Mouse (Mus musculus) layer of hippocampus, postnatal 36 days (tissue): Measurements from ENCODE around the gene Slc38a9. TPM values are rescaled to one million over a fixed set of nuclear protein-coding genes. Genes with fewer than 3 reads are reported as not detected.
"Not testable (repeated sequence)": the region's sequence is repeated elsewhere in the genome, so short reads cannot be mapped to it uniquely, and the experiment has no call there.

Source experiments
- DNase-seq, 2 experiments: peaks; one replicate each; pipeline ENCODE4 v3.0.0; 2022
- total RNA-seq, 2 experiments: library from RNA; stranded (reverse); gene quantifications; 2 replicates each; pipeline ENCODE4 v1.2.3; 2021

Slc38a9 gene
- total RNA-seq, 2 experiments from 2014 or later = 28.6 to 32.5 TPM

DNA sequence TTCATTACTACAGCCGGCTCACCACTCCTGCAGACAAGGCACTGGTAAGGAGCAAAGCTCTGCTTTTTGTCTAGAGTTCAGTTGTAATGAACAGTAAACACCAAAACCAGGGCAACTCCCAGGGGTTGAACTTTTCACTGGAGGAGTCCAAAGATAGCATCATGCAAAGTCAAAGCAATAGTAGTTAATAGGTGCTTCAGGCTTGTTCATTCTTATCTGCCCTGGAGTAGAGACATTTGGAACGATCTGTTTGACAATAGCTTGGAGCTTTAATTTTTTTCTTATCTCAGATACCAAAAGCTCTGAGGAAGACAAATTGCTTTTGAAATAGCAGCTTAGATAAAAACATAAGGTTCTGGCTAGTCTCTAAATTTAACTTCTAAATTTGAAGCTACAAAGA is 25.6 kb downstream of the Slc38a9 start:
- DNase-seq = no peak

DNA sequence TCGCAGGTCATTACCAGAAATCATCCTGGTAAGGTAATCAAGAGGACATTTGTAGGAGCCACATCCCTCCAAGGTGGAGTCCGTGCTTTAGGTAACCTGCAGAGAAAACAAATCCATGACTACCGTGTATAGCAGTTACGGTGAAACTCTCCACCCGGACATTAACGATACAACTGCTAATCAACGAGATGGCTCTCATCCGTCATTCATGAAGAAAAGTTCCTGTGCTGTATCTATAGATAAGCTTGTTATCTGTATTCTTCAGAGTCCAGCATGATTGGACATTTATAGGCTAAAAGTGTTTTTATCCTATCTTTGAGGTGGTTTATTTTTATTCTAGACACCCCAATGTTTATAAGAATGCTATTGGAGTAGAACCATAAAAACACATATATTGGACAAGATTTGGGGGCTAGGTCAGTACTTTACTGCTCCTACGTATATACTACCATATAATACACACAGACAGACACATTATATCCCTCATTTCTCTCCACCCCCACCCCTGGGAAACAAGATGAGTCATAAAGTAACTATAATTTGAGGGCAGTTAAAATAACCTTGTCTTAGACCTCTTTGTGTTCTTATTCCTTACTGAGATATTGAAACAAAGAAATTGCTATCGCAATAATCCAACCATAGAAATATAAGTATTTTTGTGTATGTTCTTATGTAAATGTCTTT is 32.5 kb downstream of the Slc38a9 start:
- no peak for DNase-seq

GRCm38 (mm10) chr13:112695526-112696240 is 35.1 kb downstream of the Slc38a9 start:
- no peak for DNase-seq

DNA sequence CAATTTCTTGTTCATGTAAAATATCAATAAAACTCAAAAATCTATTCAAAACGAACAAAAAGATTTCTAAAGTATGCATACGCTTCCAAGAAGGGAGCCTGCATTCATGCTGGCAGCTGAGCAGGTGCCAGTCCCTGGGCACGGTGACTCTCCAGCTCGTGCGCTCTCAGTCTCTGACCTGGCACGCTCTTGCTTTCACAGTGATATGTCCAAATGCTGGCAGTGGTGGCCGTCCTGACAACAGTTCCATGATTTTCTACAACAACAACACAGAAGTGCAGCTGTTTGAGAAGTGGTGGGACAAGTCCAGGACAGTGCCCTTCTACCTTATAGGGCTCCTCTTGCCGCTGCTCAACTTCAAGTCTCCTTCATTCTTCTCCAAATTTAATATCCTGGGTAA is 40.7 kb downstream of the Slc38a9 start:
- DNase-seq = no peak

DNA sequence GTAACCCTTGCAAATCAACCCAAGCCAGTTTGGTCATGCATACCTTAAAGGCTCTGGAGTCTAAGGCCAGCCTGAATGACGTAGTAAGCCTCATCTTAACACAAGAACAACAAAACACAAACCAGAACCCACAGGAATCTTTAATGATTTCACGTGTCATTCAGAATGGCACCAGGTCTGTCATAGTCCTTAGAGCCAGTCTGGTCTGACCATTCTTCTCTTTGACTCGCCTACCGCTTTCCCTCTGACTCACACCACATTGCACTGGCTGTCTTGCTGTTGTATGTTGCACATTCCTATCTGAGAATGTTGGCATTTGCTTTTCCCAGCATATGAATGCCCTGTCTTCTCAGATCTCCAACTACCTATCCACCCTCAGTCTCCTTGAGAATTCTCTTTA is 45.8 kb downstream of the Slc38a9 start:
- no peak for DNase-seq

DNA sequence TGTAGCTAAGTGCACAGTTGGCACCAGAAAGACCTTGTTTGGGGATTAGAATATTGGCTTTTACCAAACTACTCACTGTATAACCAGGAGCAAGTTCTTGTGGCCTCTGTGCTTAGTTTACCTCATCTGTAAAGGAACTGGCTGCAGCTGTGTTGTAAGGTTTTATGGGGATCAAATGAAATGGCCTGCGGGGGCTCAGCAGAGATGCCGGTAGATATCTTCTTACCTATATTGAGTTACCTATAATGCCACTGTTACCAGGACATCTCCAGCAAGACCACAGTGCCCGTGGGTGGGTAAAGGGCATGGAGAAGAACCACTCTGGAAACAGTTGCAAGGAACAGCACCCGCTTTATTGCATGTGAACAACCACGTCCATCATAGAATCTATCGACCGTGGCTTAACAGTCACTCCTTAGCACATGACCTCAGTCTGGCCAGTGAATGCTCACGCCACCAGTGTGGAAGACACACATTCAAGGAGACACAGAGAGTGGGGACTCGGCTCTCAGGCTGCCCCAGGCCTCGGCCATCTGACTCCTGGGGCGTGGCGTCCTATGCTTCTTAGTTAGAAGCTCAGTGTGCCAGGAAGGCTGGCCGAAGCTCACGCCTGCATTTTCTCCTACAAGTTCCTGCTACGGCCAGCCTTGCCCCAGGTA is 59.7 kb downstream of the Slc38a9 start:
- no peak for DNase-seq

GRCm38 (mm10) chr13:112721946-112722729 is 61.6 kb downstream of the Slc38a9 start:
- peak; percentile 27 to 49 for DNase-seq

DNA sequence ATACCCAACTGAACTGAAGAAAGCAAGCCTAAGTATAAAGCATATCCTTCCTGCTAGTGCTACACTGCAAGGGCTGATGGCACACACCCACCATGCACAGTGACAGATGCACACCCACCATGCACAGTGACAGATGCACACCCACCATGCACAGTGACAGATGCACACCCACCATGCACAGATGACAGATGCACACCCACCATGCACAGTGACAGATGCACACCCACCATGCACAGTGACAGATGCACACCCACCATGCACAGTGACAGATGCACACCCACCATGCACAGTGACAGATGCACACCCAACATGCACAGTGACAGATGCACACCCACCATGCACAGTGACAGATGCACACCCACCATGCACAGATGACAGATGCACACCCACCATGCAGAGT is 63.7 kb downstream of the Slc38a9 start:
- not testable (repeated sequence) for DNase-seq

GRCm38 (mm10) chr13:112726002-112726401 is 65.5 kb downstream of the Slc38a9 start:
- no peak for DNase-seq

GRCm38 (mm10) chr13:112733311-112733710 is 72.8 kb downstream of the Slc38a9 start:
- DNase-seq = no peak

GRCm38 (mm10) chr13:112734906-112735713 is 74.6 kb downstream of the Slc38a9 start:
- DNase-seq = no peak

- no peak for DNase-seq
These were observed 75.9 kb downstream of the Slc38a9 start for GRCm38 (mm10) chr13:112736407-112736806.

- DNase-seq = no peak
These were observed 76.6 kb downstream of the Slc38a9 start for GRCm38 (mm10) chr13:112737110-112737509.

GRCm38 (mm10) chr13:112738005-112738404 is 77.5 kb downstream of the Slc38a9 start:
- DNase-seq = no peak

DNA sequence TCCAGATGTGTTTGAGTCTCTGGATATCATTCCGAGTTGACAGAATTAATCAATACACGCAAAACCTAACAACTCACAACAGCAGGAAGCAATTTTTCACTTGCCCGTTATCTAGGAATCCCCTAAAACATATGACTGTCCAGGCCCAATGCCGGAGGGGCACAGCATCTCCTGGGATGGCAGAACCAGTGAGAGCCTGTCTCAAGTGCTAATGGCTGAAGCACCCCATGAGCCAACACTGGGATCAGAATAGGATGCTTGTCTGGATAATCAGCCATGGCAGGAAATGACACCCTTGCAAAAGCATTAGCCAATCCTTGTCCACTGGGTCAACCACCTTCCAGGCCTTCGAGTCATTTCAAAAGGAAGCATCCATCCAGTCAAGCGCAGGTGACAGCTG is 79.5 kb downstream of the Slc38a9 start:
- DNase-seq = no peak

GRCm38 (mm10) chr13:112742076-112742830 is 81.7 kb downstream of the Slc38a9 start:
- no peak for DNase-seq

GRCm38 (mm10) chr13:112743647-112744046 is 83.1 kb downstream of the Slc38a9 start:
- DNase-seq = no peak

DNA sequence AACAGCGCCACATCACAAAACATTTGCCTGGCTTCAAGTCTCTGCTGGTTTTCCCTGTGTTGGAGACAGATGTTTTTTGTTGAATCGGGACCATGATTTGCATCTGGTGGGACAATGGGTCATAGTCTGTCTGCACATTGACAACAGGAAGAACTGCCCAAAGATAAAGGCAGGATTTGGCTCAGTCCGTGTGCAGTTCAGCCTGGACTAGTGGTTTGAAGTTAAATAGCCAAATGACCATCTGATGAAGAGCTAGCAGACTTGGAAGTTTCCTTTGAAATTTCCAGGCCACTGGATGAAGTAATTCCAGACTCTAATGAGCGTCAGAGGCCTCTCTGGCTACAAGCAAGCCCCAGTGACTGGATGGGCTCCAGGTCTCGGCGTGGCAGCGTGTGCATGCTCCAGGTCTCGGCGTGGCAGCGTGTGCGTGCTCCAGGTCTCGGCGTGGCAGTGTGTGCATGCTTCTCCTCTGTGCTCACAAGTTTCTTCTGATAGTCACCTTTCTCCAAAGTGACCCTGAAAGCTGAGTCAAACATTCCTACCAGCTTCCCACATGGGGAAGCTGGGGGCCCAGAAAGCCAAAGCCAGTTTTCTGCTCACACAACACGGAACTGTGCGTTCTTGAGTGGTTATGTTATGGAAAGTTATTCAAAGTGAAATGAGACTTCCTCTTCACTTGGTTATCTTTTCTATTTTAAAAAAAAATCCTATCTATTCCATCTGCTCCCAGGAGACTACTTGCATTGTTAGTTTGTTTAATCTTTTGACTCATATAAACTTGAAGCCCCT is 83.7 kb downstream of the Slc38a9 start:
- DNase-seq = no peak

GRCm38 (mm10) chr13:112745936-112746694 is 85.6 kb downstream of the Slc38a9 start:
- DNase-seq = no peak

GRCm38 (mm10) chr13:112746695-112747055 is 86.1 kb downstream of the Slc38a9 start:
- no peak for DNase-seq
